Mouse (Mus musculus): ENCODE results near the gene Fez1.

DNA sequence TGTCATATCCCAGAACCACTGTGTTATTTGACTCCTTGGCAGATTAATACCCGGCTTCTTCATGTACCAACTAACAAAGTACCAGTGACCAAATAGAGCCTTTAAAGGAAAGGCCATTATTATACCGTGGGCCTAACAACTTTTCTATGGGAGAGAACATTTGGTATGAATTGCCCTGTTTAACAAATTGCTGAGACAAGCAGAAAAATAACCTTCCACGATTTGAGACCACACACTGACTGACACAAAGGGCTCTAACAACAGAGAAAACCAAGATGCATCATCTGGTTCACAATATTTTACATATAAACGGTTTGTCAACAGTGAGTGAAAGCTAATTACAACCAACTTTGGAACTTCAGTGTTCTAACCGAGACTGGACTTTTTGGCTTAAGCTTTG is 25.4 kb upstream of the Fez1 start:
- no peak for TF ChIP-seq POLR2A (IDR thresholded peaks at IDR 0.05; ENCODE audit: extremely low read depth, insufficient read depth, low read length)
- no peak for TF ChIP-seq CTCF (IDR thresholded peaks at IDR 0.05; ENCODE audit: extremely low read depth, insufficient read depth, low read length)

Data from cortical plate, adult 2 months (tissue).